Mouse (Mus musculus) gastrocnemius, adult 18-20 months (tissue): ENCODE results near the gene Hoxa6. TPM values are rescaled to one million over a fixed set of nuclear protein-coding genes. Genes with fewer than 3 reads are reported as not detected.
A peak's percentile ranks its signal among the peaks of the same experiment; 100 is the strongest.

Experiments
- DNase-seq: peaks from one replicate; pipeline ENCODE4 v3.0.0; 2021; ENCODE audit warnings: low spot score
- total RNA-seq, 2 experiments: library from RNA; stranded (reverse); gene quantifications; 2 replicates each; pipeline ENCODE4 v1.2.3; 2021

Gene Hoxa6
- total RNA-seq, 2 experiments from 2014 or later: 2.0 to 2.1 TPM

GRCm38 (mm10) chr6:52202362-52203120 lies 6.0 kb downstream of the Hoxa6 start:
- no peak for DNase-seq

GRCm38 (mm10) chr6:52201269-52201668 lies 7.3 kb downstream of the Hoxa6 start:
- no peak for DNase-seq

- DNase-seq: no peak
Observed at GRCm38 (mm10) chr6:52200751-52201250, 7.7 kb downstream of the Hoxa6 start.

- no peak for DNase-seq
Observed at GRCm38 (mm10) chr6:52200073-52200750, 8.3 kb downstream of the Hoxa6 start.

GRCm38 (mm10) chr6:52197271-52197670 lies 11.3 kb downstream of the Hoxa6 start:
- no peak for DNase-seq

- no peak for DNase-seq
Observed at GRCm38 (mm10) chr6:52196811-52197210, 11.7 kb downstream of the Hoxa6 start.

GRCm38 (mm10) chr6:52194690-52195089 lies 13.8 kb downstream of the Hoxa6 start:
- DNase-seq: no peak

GRCm38 (mm10) chr6:52191860-52192550 lies 16.5 kb downstream of the Hoxa6 start:
- peak; percentile 82 for DNase-seq

GRCm38 (mm10) chr6:52190906-52191810 lies 17.4 kb downstream of the Hoxa6 start, which contains the start of gene Hoxa4:
Gene Hoxa4 (minus strand): TSS chr6:52191753.
- no peak for DNase-seq

GRCm38 (mm10) chr6:52190410-52190809 lies 18.1 kb downstream of the Hoxa6 start:
- DNase-seq: no peak

- no peak for DNase-seq
Observed at GRCm38 (mm10) chr6:52189909-52190308, 18.6 kb downstream of the Hoxa6 start.

- peak; percentile 73 for DNase-seq
Observed at GRCm38 (mm10) chr6:52189172-52189591, 19.3 kb downstream of the Hoxa6 start.

- no peak for DNase-seq
Observed at GRCm38 (mm10) chr6:52186500-52186899, 22.0 kb downstream of the Hoxa6 start.

GRCm38 (mm10) chr6:52185834-52186233 lies 22.7 kb downstream of the Hoxa6 start:
- no peak for DNase-seq

- no peak for DNase-seq
Observed at GRCm38 (mm10) chr6:52185222-52185621, 23.3 kb downstream of the Hoxa6 start.

- DNase-seq: no peak
Observed at GRCm38 (mm10) chr6:52184668-52185067, 23.9 kb downstream of the Hoxa6 start.

- no peak for DNase-seq
Observed at GRCm38 (mm10) chr6:52183311-52184080, 25.0 kb downstream of the Hoxa6 start.

- DNase-seq: no peak
Observed at GRCm38 (mm10) chr6:52182793-52183192, 25.7 kb downstream of the Hoxa6 start.

GRCm38 (mm10) chr6:52182030-52182429 lies 26.5 kb downstream of the Hoxa6 start:
- DNase-seq: no peak

GRCm38 (mm10) chr6:52180726-52181125 lies 27.8 kb downstream of the Hoxa6 start:
- no peak for DNase-seq
